9 mouse cellular contexts compared by ENCODE assay signal in the genomic region with DNA sequence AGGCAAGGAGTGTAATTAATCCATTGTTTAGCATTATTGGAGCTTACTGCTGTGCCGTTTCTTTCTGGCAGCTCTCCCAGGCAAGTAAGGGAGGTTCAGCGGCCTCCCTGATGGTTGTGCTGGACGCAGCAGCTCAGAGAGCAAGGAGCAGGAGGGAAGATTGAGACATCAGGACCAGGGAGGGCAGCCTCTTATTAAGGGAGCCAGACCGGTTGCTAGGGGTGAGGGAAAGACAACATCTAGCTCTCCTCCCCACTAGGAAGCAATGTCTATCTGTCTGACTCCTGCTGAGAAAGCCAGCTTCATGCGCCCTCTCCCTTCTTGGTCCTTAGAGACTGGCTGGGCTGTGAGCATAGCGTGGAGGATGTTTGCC.
A peak's percentile ranks its signal among the peaks of the same experiment; 100 is the strongest.
DNase-seq lines count a peak whose midpoint lies in the region; ATAC-seq and TF ChIP-seq lines count a peak whose summit lies in the region.
"Had no signal": no experiment of that assay in that cellular context is flagged by ENCODE, and none has a peak within 500 bp of the region (broad histone marks: within the 10 kb centered on the region; RNA-seq: fewer than 3 reads in every experiment).

No protein-coding gene starts in this region.

- peak; percentile 35 for ATAC-seq in forebrain, embryonic 15.5 days (replicated peaks)
- ATAC-seq in intestine, postnatal 0 days, result no peak
- peak; percentile 68 for ATAC-seq in midbrain, embryonic 11.5 days (ENCODE audit: low FRiP score)

- WGBS in forebrain, embryonic 15.5 days, result 16% methylated on average over 5 of the region's 6 CpGs
- WGBS in intestine, postnatal 0 days, result 43% methylated on average over 6 of the region's 6 CpGs
- 24% methylated on average over 6 of the region's 6 CpGs for WGBS in midbrain, embryonic 11.5 days

- H3K27me3 ChIP-seq in forebrain, embryonic 15.5 days, result no peaks in the 10 kb centered on the region
- no peaks in the 10 kb centered on the region for H3K27me3 ChIP-seq in intestine, postnatal 0 days (replicated peaks; ENCODE audit: control insufficient read depth, insufficient read depth, low read length)
- H3K27me3 ChIP-seq in midbrain, embryonic 11.5 days (ENCODE audit: control insufficient read depth, insufficient read depth, low read length), result no peaks in the 10 kb centered on the region
- H3K27me3 ChIP-seq: CH12.LX had no signal

- H3K9me3 ChIP-seq in forebrain, embryonic 15.5 days, result no peaks in the 10 kb centered on the region
- no peaks in the 10 kb centered on the region for H3K9me3 ChIP-seq in intestine, postnatal 0 days (ENCODE audit: control insufficient read depth)
- no peaks in the 10 kb centered on the region for H3K9me3 ChIP-seq in midbrain, embryonic 11.5 days (ENCODE audit: control insufficient read depth, low read length)

- H3K9ac ChIP-seq in forebrain, embryonic 15.5 days (replicated peaks), result no peak overlapping the region; the same call in 1 of the 2 replicates
- no peak overlapping the region for H3K9ac ChIP-seq in intestine, postnatal 0 days (ENCODE audit: low read depth, low read length)
- peak overlapping the region; percentile 45; the same call in 1 of the 2 replicates for H3K9ac ChIP-seq in midbrain, embryonic 11.5 days (ENCODE audit: low read length)

- no peaks in the 10 kb centered on the region for H3K36me3 ChIP-seq in forebrain, embryonic 15.5 days
- no peaks in the 10 kb centered on the region for H3K36me3 ChIP-seq in intestine, postnatal 0 days (ENCODE audit: control insufficient read depth, insufficient read depth)
- no peaks in the 10 kb centered on the region for H3K36me3 ChIP-seq in midbrain, embryonic 11.5 days (ENCODE audit: control insufficient read depth, insufficient read depth, low read length)

- H3K27ac ChIP-seq in brown adipose tissue, adult 24 weeks (replicated peaks; ENCODE audit: low read depth, low read length), result no peak overlapping the region
- H3K27ac ChIP-seq in forebrain, embryonic 15.5 days (replicated peaks), result peak overlapping the region; percentile 91
- H3K27ac ChIP-seq in intestine, postnatal 0 days (ENCODE audit: low read depth, low read length), result no peak overlapping the region
- peak overlapping the region; percentile 72; the same call in 1 of the 2 replicates for H3K27ac ChIP-seq in midbrain, embryonic 11.5 days (ENCODE audit: low read depth, low read length)

- H3K4me1 ChIP-seq in brown adipose tissue, adult 24 weeks (ENCODE audit: control insufficient read depth, insufficient read depth, insufficient read length, low read length), result peaks cover 3% of the 10 kb centered on the region; the same call in 1 of the 2 replicates
- peaks cover 21% of the 10 kb centered on the region for H3K4me1 ChIP-seq in forebrain, embryonic 15.5 days
- H3K4me1 ChIP-seq in intestine, postnatal 0 days (replicated peaks; ENCODE audit: control insufficient read depth, insufficient read depth, low read length), result no peaks in the 10 kb centered on the region
- H3K4me1 ChIP-seq in midbrain, embryonic 11.5 days (ENCODE audit: control insufficient read depth, insufficient read depth, low read length), result peaks cover 10% of the 10 kb centered on the region

- H3K4me2 ChIP-seq in forebrain, embryonic 15.5 days (replicated peaks), result peak overlapping the region; percentile 43
- peak overlapping the region; percentile 40 for H3K4me2 ChIP-seq in intestine, postnatal 0 days (replicated peaks; ENCODE audit: low read depth)
- peak overlapping the region; percentile 44 for H3K4me2 ChIP-seq in midbrain, embryonic 11.5 days

- TF ChIP-seq CTCF in intestine, postnatal 0 days (IDR thresholded peaks at IDR 0.05; ENCODE audit: low read depth), result no peak

- peak overlapping the region; percentile 46; the same call in 1 of the 2 replicates for H3K4me3 ChIP-seq in brown adipose tissue, adult 24 weeks (ENCODE audit: insufficient read depth, low read depth, low read length)
- no peak overlapping the region; the same call in 1 of the 2 replicates for H3K4me3 ChIP-seq in forebrain, embryonic 15.5 days
- no peak overlapping the region for H3K4me3 ChIP-seq in intestine, postnatal 0 days (ENCODE audit: low read depth, low read length)
- H3K4me3 ChIP-seq in midbrain, embryonic 11.5 days (ENCODE audit: low read depth, low read length), result 0 out of 2 replicates have a peak overlapping the region, but pooled peaks have one; percentile 13

- DNase-seq in heart, adult 18-20 months, result peak; percentile 6 to 9
- DNase-seq in heart, adult 9 months (ENCODE audit: low spot score in 2 of 2), result no peak
- DNase-seq in midbrain, embryonic 11.5 days (ENCODE audit: low spot score, missing footprints), result peak; percentile 90
- DNase-seq in spleen, postnatal 14 days (ENCODE audit: low spot score in 2 of 2), result no peak
- DNase-seq in urinary bladder, postnatal 14 days (ENCODE audit: low spot score), result no peak

Comparison
In these comparisons a context has a peak if more than half of its experiments do, and no peak if none do; other contexts are left out.
1. DNase-seq: peak in heart, adult 18-20 months (2 of 2) and midbrain, embryonic 11.5 days (single experiment); none in heart, adult 9 months (0 of 2), spleen, postnatal 14 days (0 of 2) and urinary bladder, postnatal 14 days (single experiment).
2. H3K27ac ChIP-seq: peak in forebrain, embryonic 15.5 days (single experiment) and midbrain, embryonic 11.5 days (single experiment); none in brown adipose tissue, adult 24 weeks (single experiment) and intestine, postnatal 0 days (single experiment).
3. H3K4me3 ChIP-seq: peak in brown adipose tissue, adult 24 weeks (single experiment) and midbrain, embryonic 11.5 days (single experiment); none in forebrain, embryonic 15.5 days (single experiment) and intestine, postnatal 0 days (single experiment).
4. Peak in every context shown above with its lines, with median percentiles within 50 percentile points of each other: H3K4me2 ChIP-seq.